Mouse (Mus musculus) kidney, postnatal 10 days (tissue): ENCODE results near the gene Pla2g12b.

Source experiments
- DNase-seq: peaks from one replicate; pipeline ENCODE4 v3.0.0; 2021; ENCODE audit warnings: mixed read lengths

Pla2g12b gene

GRCm38 (mm10) chr10:59416623-59417022, 13.2 kb downstream of the Pla2g12b start:
- DNase-seq, result no peak

GRCm38 (mm10) chr10:59419516-59419915, 16.1 kb downstream of the Pla2g12b start:
- no peak for DNase-seq

- DNase-seq, result peak; percentile 52
Observed at GRCm38 (mm10) chr10:59424453-59424852, 21.0 kb downstream of the Pla2g12b start.

- DNase-seq, result peak; percentile 74
Observed at GRCm38 (mm10) chr10:59425369-59425768, 21.9 kb downstream of the Pla2g12b start.

- DNase-seq, result peak; percentile 36
Observed at GRCm38 (mm10) chr10:59426371-59426770, 22.9 kb downstream of the Pla2g12b start.

- no peak for DNase-seq
Observed at GRCm38 (mm10) chr10:59429448-59430135, 26.1 kb downstream of the Pla2g12b start.

- no peak for DNase-seq
Observed at GRCm38 (mm10) chr10:59430701-59431218, 27.3 kb downstream of the Pla2g12b start.

GRCm38 (mm10) chr10:59435746-59436145, 32.3 kb downstream of the Pla2g12b start:
- DNase-seq, result no peak

GRCm38 (mm10) chr10:59438651-59439050, 35.2 kb downstream of the Pla2g12b start:
- no peak for DNase-seq

- DNase-seq, result peak; percentile 70
Observed at GRCm38 (mm10) chr10:59439508-59439931, 36.1 kb downstream of the Pla2g12b start.

- no peak for DNase-seq
Observed at GRCm38 (mm10) chr10:59440177-59440576, 36.7 kb downstream of the Pla2g12b start.

GRCm38 (mm10) chr10:59441735-59442134, 38.3 kb downstream of the Pla2g12b start, which contains the start of gene Oit3:
Gene Oit3 (minus strand): TSS chr10:59441778.
- DNase-seq, result no peak

- peak; percentile 55 for DNase-seq
Observed at GRCm38 (mm10) chr10:59443212-59443611, 39.8 kb downstream of the Pla2g12b start.

- no peak for DNase-seq
Observed at GRCm38 (mm10) chr10:59444106-59444505, 40.6 kb downstream of the Pla2g12b start.

- no peak for DNase-seq
Observed at GRCm38 (mm10) chr10:59444635-59445034, 41.2 kb downstream of the Pla2g12b start.

- DNase-seq, result peak; percentile 50
Observed at GRCm38 (mm10) chr10:59446911-59447437, 43.5 kb downstream of the Pla2g12b start.

- no peak for DNase-seq
Observed at GRCm38 (mm10) chr10:59447546-59447945, 44.1 kb downstream of the Pla2g12b start.

- peak; percentile 25 for DNase-seq
Observed at GRCm38 (mm10) chr10:59451839-59452238, 48.4 kb downstream of the Pla2g12b start.

- DNase-seq, result no peak
Observed at GRCm38 (mm10) chr10:59454631-59455030, 51.2 kb downstream of the Pla2g12b start.

GRCm38 (mm10) chr10:59459767-59460166, 56.3 kb downstream of the Pla2g12b start:
- no peak for DNase-seq

GRCm38 (mm10) chr10:59462307-59462706, 58.8 kb downstream of the Pla2g12b start:
- DNase-seq, result no peak

- no peak for DNase-seq
Observed at GRCm38 (mm10) chr10:59465546-59465945, 62.1 kb downstream of the Pla2g12b start.

GRCm38 (mm10) chr10:59466626-59467025, 63.2 kb downstream of the Pla2g12b start:
- no peak for DNase-seq

GRCm38 (mm10) chr10:59467297-59467696, 63.8 kb downstream of the Pla2g12b start:
- DNase-seq, result no peak
